Mouse (Mus musculus) embryonic fibroblast, embryonic 13.5 days (primary cell): Measurements from ENCODE around the gene Lrrn1.

Source experiments
- CTCF ChIP-seq: IDR thresholded peaks from 2 replicates; pipeline ENCODE4 v1.5.1; 2011; ENCODE audit warnings: mild to moderate bottlenecking, control low read depth, low read length, moderate library complexity, borderline replicate concordance; ENCODE audit not compliant: insufficient read depth
- POLR2A ChIP-seq: IDR thresholded peaks from 2 replicates; pipeline ENCODE4 v1.6.1; 2011; ENCODE audit warnings: low read depth, mild to moderate bottlenecking, control low read depth, low read length, moderate library complexity

DNA sequence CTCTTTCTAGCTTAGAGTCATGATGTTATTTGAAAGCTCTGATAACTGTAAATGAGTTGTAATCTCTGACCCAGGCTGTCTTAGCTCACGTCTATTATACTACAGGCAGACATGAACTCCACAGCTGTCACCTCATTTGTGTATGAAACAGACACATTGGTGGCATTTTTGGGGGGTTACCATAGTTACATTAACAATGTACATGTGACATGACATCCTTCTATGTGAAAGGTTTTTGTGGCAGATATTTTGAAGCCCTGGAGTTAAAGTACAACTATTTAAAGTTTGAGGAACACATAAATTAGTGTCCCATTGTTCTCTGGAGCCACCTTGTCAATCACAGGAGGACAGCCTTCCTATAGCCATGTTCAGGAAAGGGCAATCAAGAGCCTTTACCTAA lies 5.0 kb downstream of the Lrrn1 start:
- TF ChIP-seq CTCF (no peak), POLR2A (no peak)
